Mouse (Mus musculus): Measurements from ENCODE around the gene Cenpe.

GRCm38 (mm10) chr3:135307411-135308259 is 95.3 kb downstream of the Cenpe start, which contains the start of gene Slc9b2:
- no peak for TF ChIP-seq GATA1 (IDR thresholded peaks at IDR 0.05; ENCODE audit: borderline replicate concordance, low read length)
- TF ChIP-seq TAL1 (conservative IDR thresholded peaks at IDR 0.05; ENCODE audit: low read depth, low read length), result no peak
- TF ChIP-seq CTCF (IDR thresholded peaks at IDR 0.05; ENCODE audit: low read depth, low read length), result no peak

Data from G1E (cell line).